Mouse (Mus musculus): ENCODE measurements around the gene Dcaf8. TPM values are rescaled to one million over a fixed set of nuclear protein-coding genes. Genes with fewer than 3 reads are reported as not detected.

The Dcaf8 gene
- total and polyA plus RNA-seq, 3 experiments, result 31.7 to 49.0 (median 45.8) TPM

DNA sequence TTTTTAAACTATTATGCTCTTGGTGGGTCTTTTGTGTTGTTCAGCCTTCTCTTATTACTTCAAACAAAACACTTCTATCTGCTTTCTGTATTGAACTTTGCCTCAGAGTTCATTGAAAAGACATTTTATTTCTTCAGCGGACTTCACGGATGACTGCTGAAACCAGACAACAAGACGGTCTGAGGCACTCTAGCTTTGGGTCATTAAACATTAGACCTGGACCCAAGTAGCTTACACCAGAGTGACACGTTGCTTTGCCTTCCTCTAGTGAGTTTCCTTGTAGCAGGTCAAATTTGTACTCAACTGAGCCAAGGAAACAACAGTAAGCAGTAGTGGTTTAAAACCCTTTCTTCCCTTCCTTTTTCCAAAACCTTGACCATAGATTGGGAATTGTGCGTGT is 20.0 kb downstream of the Dcaf8 start:
- Histone ChIP-seq H3K4me3 (ENCODE audit: control insufficient read depth in 1 of 2, insufficient read depth in 1 of 2, low read depth in 2 of 2, low read length in 2 of 2) (no peak overlapping the region), H3K27me3 (ENCODE audit: control insufficient read depth in 1 of 2, insufficient read depth in 2 of 2, low read length in 2 of 2) (no peaks in the 10 kb centered on the region), H3K79me2 (ENCODE audit: control insufficient read depth, insufficient read depth, low read length, poor library complexity) (peaks cover 5% of the 10 kb centered on the region; the same call in 1 of the 2 replicates), H3K36me3 (ENCODE audit: control insufficient read depth in 1 of 2, insufficient read depth in 2 of 2, low read length in 2 of 2) (peaks cover 13 to 35% of the 10 kb centered on the region in 2 experiments), H3K9ac (ENCODE audit: control insufficient read depth, low read depth, low read length, poor library complexity, severe bottlenecking) (no peak overlapping the region), H3K9me3 (replicated peaks; ENCODE audit: insufficient read depth, low read length) (no peaks in the 10 kb centered on the region), H3K4me1 (ENCODE audit: control insufficient read depth in 1 of 2, insufficient read depth in 2 of 2, low read length in 2 of 2) (peaks cover 2 to 7% of the 10 kb centered on the region in 2 experiments; a peak in 2 of 4 replicates), H3K27ac (ENCODE audit: control insufficient read depth, low read depth, low read length) (no peak overlapping the region)
- TF ChIP-seq JUND (IDR thresholded peaks at IDR 0.05; ENCODE audit: low read depth, low read length) (no peak), ELF1 (IDR thresholded peaks at IDR 0.05; ENCODE audit: low read depth, low read length) (no peak), MXI1 (IDR thresholded peaks at IDR 0.05; ENCODE audit: low read depth, low read length) (no peak), ZMIZ1 (IDR thresholded peaks at IDR 0.05; ENCODE audit: low read depth, low read length) (no peak), GABPA (IDR thresholded peaks at IDR 0.05; ENCODE audit: low read depth, low read length) (no peak), HCFC1 (IDR thresholded peaks at IDR 0.05; ENCODE audit: low read depth, low read length) (no peak), CHD2 (IDR thresholded peaks at IDR 0.05; ENCODE audit: low read length) (no peak), BHLHE40 (IDR thresholded peaks at IDR 0.05; ENCODE audit: borderline replicate concordance, low read depth, low read length) (no peak), MAFK (IDR thresholded peaks at IDR 0.05; ENCODE audit: borderline replicate concordance, low read depth, low read length) (no peak), NRF1 (IDR thresholded peaks at IDR 0.05; ENCODE audit: insufficient read depth, low read depth, low read length, poor library complexity, severe bottlenecking) (no peak), RAD21 (IDR thresholded peaks at IDR 0.05; ENCODE audit: low read depth, low read length) (no peak), ZNF384 (IDR thresholded peaks at IDR 0.05; ENCODE audit: low read depth, low read length) (no peak), MAX (IDR thresholded peaks at IDR 0.05; ENCODE audit: low read length) (no peak), TAL1 (IDR thresholded peaks at IDR 0.05; ENCODE audit: low read length) (no peak), POLR2AphosphoS2 (IDR thresholded peaks at IDR 0.05; ENCODE audit: low read length) (no peak), POLR2A (IDR thresholded peaks at IDR 0.05; ENCODE audit: control insufficient read depth in 1 of 2, insufficient read depth in 1 of 2, low read depth in 1 of 2, low read length in 2 of 2, poor library complexity in 1 of 2) (no peak), ZKSCAN1 (IDR thresholded peaks at IDR 0.05; ENCODE audit: low read depth, low read length) (no peak)
- no peak for DNase-seq (ENCODE audit: low read depth, low spot score)

DNA sequence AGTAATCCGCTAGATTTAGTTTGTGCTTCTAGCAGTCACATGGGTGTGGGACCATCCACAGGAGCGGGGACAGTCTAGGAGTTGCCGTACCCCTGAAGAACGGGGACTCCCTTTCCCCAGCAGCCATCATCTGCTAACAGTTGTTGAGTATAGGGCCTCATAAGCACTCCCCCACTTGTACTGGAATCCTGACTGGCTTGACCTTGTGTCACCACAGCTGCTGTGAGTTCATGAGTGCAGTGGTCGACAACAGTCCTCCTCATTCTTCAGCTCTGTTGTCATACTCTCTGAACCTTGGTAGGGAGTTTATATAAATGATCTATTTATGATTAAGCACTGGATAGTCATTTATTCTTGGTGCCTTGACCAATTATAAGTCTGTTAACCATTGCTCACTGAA is 21.9 kb downstream of the Dcaf8 start:
- TF ChIP-seq UBTF (IDR thresholded peaks at IDR 0.05; ENCODE audit: borderline replicate concordance, insufficient read depth, low read depth, low read length) (no peak), POLR2AphosphoS5 (IDR thresholded peaks at IDR 0.05; ENCODE audit: borderline replicate concordance, low read depth, low read length) (no peak), MYB (IDR thresholded peaks at IDR 0.05; ENCODE audit: low read depth, low read length) (no peak), HCFC1 (IDR thresholded peaks at IDR 0.05; ENCODE audit: low read depth, low read length) (no peak), TAL1 (IDR thresholded peaks at IDR 0.05; ENCODE audit: low read length) (no peak), MYC (IDR thresholded peaks at IDR 0.05; ENCODE audit: low read depth, low read length) (no peak), ZMIZ1 (IDR thresholded peaks at IDR 0.05; ENCODE audit: low read depth, low read length) (no peak), SMC3 (IDR thresholded peaks at IDR 0.05; ENCODE audit: low read depth, low read length) (no peak), GABPA (IDR thresholded peaks at IDR 0.05; ENCODE audit: low read depth, low read length) (no peak), E2F4 (IDR thresholded peaks at IDR 0.05; ENCODE audit: borderline replicate concordance, low read depth, low read length) (no peak), BHLHE40 (IDR thresholded peaks at IDR 0.05; ENCODE audit: borderline replicate concordance, low read depth, low read length) (no peak), ETS1 (IDR thresholded peaks at IDR 0.05; ENCODE audit: low read depth, low read length) (no peak), MEF2A (IDR thresholded peaks at IDR 0.05; ENCODE audit: extremely low read depth, insufficient replicate concordance, low read depth, low read length, poor library complexity, severe bottlenecking) (no peak), POLR2A (IDR thresholded peaks at IDR 0.05; ENCODE audit: control insufficient read depth in 1 of 2, insufficient read depth in 1 of 2, low read depth in 1 of 2, low read length in 2 of 2, poor library complexity in 1 of 2) (no peak)
- no peak overlapping the region for H3K4me3 ChIP-seq (ENCODE audit: control insufficient read depth in 1 of 2, insufficient read depth in 1 of 2, low read depth in 2 of 2, low read length in 2 of 2)
- H3K9ac ChIP-seq (ENCODE audit: control insufficient read depth, low read depth, low read length, poor library complexity, severe bottlenecking), result no peak overlapping the region
- peaks cover 2 to 7% of the 10 kb centered on the region in 2 experiments; a peak in 2 of 4 replicates for H3K4me1 ChIP-seq (ENCODE audit: control insufficient read depth in 1 of 2, insufficient read depth in 2 of 2, low read length in 2 of 2)
- no peak for DNase-seq (ENCODE audit: low read depth, low spot score)
- H3K79me2 ChIP-seq (ENCODE audit: control insufficient read depth, insufficient read depth, low read length, poor library complexity), result 0 out of 2 replicates have a peak, but pooled peaks cover 1% of the 10 kb centered on the region
- H3K36me3 ChIP-seq (ENCODE audit: control insufficient read depth in 1 of 2, insufficient read depth in 2 of 2, low read length in 2 of 2), result peaks cover 12 to 32% of the 10 kb centered on the region in 2 experiments
- H3K27me3 ChIP-seq (ENCODE audit: control insufficient read depth in 1 of 2, insufficient read depth in 2 of 2, low read length in 2 of 2), result no peaks in the 10 kb centered on the region
- H3K27ac ChIP-seq (ENCODE audit: control insufficient read depth, low read depth, low read length), result no peak overlapping the region
- no peaks in the 10 kb centered on the region for H3K9me3 ChIP-seq (replicated peaks; ENCODE audit: insufficient read depth, low read length)

Data from MEL (cell line).